Mouse (Mus musculus) C2C12 (cell line): ENCODE measurements around the gene BC028528.

ENCODE experiments used
- CEBPB ChIP-seq: IDR thresholded peaks from one replicate; pipeline ENCODE4 v1.6.1; 2011; ENCODE audit warnings: low read depth, mild to moderate bottlenecking, control low read depth, moderate library complexity
- CTCF ChIP-seq: IDR thresholded peaks from one replicate; pipeline ENCODE4 v1.5.1; 2011; ENCODE audit not compliant: control insufficient read depth, insufficient read depth, insufficient read length
- FOSL1 ChIP-seq: IDR thresholded peaks from one replicate; pipeline ENCODE4 v1.8.0; 2011; ENCODE audit warnings: mild to moderate bottlenecking, low read length; ENCODE audit not compliant: poor library complexity, insufficient read depth, severe bottlenecking
- USF1 ChIP-seq: IDR thresholded peaks from one replicate; pipeline ENCODE4 v1.6.1; 2011; ENCODE audit warnings: low read depth, mild to moderate bottlenecking, control low read depth, moderate library complexity

DNA sequence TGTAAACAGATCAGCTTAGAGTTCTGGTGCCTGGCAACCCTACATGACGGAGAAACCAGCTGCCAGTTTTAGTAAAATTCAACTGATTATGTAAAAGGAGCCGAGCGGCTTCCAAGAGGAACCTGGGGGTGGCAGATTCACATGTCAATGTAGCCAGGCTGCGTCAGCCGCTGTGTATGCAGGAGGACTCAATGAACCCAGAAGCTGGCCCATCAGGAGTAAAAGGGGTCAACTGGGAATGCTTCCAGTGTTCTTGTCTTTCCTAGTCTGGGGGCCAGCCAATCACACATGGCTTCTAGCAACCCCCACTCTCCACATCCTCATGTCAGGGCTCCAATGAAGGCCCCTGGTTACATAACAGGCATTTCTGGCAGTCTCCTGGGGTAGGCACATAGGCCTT, 26.8 kb downstream of the BC028528 start:
- no peak for TF ChIP-seq CTCF
- TF ChIP-seq CEBPB, result no peak
- TF ChIP-seq FOSL1, result no peak
- TF ChIP-seq USF1, result no peak
